Mouse (Mus musculus): ENCODE measurements around the gene Cpne4.

- no peak for TF ChIP-seq CTCF (IDR thresholded peaks at IDR 0.05; ENCODE audit: extremely low read depth, insufficient read length, insufficient replicate concordance, low read depth, low read length)
- no peak for TF ChIP-seq POLR2A (IDR thresholded peaks at IDR 0.05; ENCODE audit: low read depth, low read length)
Observed at GRCm38 (mm10) chr9:104804776-104805175, 257.7 kb downstream of the Cpne4 start.
